Mouse (Mus musculus) heart, postnatal 10 days (tissue): ENCODE measurements around the gene Fnbp1l. TPM values are rescaled to one million over a fixed set of nuclear protein-coding genes. Genes with fewer than 3 reads are reported as not detected.

Experiments used
- DNase-seq, 2 experiments: peaks; one replicate each; pipeline ENCODE4 v3.0.0; 2021
- intact Hi-C: fragments of 180-260 bp; cut with DNase I; formaldehyde crosslinking; loops from one replicate; pipeline ENCODE4 v1.15.1; 2025
- total RNA-seq, 2 experiments: library from RNA; stranded (reverse); gene quantifications; 2 replicates each; pipeline ENCODE4 v1.2.3; 2021

Fnbp1l gene
- 10 to 100 TPM; 49.0 to 52.7 TPM for total RNA-seq

DNA sequence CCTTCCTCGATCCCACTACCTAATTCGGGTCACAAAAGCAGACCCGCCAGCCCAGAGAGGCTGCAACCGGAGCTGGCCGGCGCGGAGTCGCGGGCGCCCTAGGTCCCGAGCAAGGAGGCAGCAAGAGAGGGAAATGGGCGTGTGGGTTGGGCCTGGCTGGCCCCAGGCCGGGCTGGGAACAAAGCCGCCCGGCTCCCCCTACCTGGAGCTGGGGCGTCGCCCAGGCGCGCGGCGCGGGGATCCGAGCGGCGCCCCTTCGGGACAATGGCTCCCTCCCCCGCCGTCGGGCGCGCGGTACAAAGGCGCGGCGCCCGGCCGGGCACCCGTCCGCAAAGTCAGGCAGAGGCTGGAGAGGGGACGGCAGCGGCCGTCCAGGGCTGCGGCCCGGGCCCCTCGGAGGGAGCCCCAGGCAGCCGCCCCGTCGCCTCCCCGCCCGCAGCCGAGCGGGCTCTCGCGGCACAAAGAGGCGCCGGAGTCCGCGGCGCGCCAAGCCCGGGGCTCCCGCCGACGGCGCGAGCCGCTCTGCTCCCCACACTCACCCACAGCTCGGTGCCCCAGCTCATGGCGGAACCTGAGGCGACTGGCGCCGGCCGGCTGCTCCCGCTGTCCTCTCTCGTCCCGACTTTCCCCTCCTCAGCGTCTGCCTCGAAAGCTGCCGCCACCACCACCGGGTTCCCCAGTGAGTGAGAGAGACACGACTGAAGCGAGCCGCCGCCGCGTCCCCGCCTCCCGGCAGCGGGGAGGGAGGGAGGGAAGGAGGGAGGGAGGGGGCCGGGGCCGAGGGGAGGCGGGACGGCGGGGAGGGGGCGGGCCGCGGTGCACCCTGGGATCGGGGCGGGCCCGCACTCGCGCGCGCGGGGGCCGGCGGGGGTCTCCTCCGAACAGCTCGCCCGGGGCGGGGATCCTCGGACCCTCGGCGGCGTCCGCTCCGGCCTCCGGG, at the start of gene Fnbp1l:
Gene Fnbp1l, minus strand, starts transcription at position 725 of the 940 bp plus-strand sequence.
- DNase-seq, result peak; percentile 85 to 86
- intact Hi-C loops, result loop anchor here (1.0 to 5.0 kb wide), 2 partner anchors 19 to 112 kb away; no protein-coding TSS in a partner anchor

DNA sequence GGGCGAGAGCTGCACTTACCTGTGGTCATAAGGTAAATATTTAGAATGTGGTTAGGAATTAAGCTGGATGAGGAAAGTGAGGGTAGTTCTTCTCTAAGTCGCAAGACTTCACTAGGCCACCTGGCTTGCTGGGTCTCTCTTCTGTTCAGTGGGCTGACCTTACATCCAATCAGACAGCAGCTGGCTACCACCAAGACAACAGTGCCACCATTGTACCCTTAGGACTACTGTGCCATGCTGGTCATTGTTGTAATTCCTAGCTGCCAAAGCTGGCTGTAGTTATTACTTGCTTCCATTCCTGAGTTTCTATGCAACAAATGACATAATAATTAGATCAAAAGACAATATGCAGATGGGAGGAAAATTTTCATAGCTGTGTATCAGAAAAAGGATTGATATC, 41.3 kb upstream of the Fnbp1l start:
- no peak for DNase-seq
- intact Hi-C loops, result no loop called here

DNA sequence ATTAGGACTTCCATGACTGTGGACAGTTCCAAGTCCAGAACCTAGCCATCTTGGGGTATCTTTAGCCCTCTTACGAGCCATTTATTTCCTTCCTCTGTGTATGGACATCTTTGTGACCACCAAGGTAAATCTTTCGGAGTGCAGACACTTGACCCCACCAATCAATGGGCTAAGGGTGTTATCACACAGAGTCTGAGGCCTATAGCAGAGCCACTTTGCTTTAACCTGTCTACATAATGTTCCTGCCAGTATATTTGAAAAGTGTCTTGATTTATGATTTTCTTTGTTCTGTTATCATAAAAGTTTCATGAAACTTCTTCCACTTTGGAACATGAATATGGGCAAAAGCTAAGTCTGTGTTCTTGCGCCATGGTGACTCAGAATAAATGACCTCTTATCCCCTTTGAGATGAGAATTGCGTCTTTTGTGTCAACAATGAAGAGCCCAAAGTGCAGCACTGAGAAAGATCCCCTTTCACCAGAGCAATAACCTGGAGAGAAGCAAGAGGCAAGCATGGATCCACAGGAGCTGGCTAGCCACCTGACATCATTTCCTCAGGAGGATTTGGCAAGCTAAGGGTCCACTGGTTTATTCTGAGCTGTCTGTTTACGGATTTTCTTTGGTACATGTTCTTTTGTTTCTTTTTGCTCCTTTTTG, 39.9 kb upstream of the Fnbp1l start:
- DNase-seq, result no peak
- intact Hi-C loops, result no loop called here

DNA sequence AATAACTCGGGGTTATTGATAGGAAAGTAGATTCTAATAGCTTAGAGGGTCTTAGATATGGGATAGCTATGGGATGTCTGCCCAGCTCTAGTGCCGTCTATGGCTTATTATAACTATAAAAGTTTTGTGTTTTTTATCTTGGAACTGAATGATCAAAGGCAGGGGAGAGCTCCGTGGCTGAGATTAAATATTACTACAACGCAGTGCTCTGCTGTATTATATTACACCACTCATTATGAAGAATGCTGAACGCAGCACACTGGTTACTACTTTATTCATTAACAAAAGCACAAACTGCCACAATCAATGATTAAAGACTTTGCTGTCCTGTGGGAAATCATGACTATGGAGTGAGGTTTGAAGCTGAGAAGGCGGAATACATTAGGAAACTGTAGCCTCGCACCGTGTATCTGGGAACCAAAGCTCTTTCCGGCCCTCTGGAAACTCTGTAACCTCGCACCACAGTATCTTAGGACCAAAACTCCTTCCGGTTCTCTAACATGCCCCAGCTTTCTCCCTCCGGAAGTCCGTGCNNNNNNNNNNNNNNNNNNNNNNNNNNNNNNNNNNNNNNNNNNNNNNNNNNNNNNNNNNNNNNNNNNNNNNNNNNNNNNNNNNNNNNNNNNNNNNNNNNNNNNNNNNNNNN, 27.8 kb upstream of the Fnbp1l start:
- DNase-seq, result peak; percentile 9 to 27
- intact Hi-C loops, result loop anchor here (1.0 to 2.0 kb wide), 2 partner anchors 81 to 257 kb away; partner anchors contain the start of gene Pde5a

DNA sequence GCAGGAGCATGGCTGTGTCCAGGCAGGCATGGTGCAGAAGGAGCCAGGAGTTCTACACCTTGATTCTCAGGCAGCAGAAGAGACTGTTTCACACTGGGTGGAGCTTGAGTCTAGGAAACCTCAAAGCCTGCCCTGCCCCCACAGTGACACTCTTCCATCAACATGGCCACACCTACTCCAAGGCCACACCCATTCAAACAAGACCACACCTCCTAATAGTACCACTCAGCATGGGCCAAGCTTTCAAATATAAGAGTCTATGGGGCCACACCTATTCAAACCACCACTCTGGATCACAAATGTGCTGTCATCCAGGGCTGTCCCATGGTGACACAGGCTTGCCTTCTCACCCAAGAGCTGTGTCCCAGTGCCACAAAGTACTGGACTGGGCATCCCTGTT, 20.8 kb upstream of the Fnbp1l start:
- intact Hi-C loops, result no loop called here
- no peak for DNase-seq

DNA sequence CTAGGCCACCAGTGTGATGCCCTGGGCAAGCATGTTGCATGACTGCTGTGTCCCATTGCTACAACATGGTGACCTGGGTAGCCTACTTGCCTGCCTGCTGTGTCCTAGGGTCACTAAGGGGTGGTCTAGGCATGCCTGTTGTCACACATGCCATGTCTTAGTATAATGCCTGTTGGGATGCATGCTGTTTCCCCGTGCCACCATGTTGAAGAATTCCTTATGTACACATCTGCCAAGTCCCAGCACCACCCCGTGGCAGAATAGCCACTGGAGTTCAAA, 19.6 kb upstream of the Fnbp1l start:
- intact Hi-C loops, result loop anchor here (2.0 to 10.0 kb wide), 5 partner anchors 82 to 494 kb away; no protein-coding TSS in a partner anchor
- DNase-seq, result no peak

DNA sequence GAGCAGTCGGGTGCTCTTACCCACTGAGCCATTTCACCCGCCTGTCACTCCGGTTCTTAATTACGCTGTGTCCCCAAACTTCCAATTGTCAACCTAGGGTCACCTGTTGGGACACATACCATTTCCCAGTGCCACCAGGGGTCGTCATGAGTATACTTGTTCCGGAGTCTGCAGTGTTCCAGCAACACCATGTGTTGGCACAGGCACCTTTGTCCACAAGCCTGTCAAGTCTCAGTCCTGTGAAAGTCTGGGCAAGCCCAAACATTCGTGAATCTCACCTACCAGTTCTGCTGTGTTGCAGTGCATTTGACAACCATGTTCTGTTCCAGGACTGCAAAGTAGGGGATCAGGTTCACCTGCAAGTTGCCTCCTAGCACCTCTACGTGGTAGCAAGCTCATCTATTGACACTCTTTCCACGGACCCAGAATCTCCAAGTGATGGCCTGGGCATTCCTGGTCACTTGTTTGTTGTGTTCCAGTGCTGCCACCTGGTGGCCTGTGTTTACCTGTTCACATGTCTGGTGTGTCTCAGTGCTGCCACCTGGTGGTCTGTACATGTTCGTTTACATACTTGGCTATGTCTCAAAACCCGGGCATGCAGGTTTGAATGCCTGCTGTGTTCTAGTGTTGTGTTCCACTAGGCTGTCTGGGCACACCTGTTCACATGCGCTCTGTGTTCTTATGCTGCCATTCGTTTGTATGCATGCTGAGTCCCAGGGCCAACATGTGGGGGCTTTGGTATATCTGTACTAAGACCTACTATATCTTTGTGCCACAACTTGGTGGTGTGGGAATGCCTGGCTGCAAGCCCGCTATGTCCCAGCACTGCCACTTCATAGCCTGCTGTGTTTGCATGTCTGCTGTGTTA, 19.0 kb upstream of the Fnbp1l start:
- intact Hi-C loops, result loop anchor here (1.0 to 10.0 kb wide), 7 partner anchors 19 to 494 kb away; partner anchors contain the start of gene Fnbp1l
- DNase-seq, result peak; percentile 93 to 97

DNA sequence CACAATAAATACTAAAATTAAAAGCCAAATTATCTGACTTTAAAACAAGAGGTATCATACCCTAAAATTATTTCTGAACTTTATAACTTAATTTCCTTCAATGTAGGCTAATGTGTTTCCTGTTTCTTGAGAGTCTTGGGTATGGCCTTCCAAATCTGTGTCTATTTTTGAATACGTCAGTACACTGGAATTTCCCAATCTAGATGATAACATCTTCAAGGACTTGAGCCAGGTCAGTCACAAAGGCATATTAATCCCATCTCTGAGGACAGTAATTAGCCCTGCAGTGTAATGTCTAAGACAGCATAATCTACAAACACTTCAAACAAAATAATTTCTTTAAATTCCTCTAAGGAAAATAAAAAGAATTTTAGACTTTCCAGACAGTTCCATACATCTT, 17.8 kb upstream of the Fnbp1l start:
- DNase-seq, result no peak
- intact Hi-C loops, result loop anchor here (1.0 to 10.0 kb wide), 4 partner anchors 80 to 752 kb away; no protein-coding TSS in a partner anchor

DNA sequence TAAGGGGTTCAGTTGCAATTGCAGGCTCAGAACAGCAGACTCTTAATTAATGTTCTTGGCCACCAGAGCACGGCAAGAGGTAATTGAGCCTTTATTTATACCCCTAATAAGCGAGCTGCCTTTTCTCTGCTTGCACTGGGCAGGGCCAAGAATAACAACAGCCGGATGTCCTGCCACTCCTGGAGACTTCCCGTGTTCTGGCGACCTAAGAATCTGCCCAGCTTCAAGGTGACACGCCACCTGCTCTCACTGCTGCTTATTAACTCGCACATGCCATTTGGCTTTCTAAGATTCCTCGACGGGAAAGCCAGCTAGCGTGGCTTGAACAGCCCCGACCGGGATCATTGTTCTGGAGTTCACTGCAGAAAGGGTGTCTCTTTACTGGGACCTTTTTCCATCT, 15.7 kb upstream of the Fnbp1l start:
- peak; percentile 43 to 57 for DNase-seq
- intact Hi-C loops, result loop anchor here (5.0 to 10.0 kb wide), 3 partner anchors 78 to 490 kb away; no protein-coding TSS in a partner anchor

DNA sequence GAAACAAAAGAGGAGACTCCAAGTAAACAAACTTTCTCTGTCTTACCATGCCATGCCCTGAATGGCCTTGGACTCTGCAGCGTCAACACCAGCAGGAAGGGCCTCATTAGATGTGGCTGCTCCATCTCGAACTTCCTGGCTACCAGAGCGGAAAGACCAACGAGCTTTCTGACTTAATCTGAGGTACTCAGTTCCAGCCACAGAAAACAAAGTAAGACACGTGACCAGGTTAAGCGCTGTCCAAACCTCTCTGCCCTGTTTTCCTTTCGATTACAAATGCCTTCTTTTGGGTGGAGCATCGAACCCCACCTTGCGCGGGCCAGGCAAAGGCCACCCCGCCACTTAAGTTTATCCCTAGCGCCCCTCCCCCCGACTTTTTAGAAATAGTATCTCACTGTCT, 10.1 kb upstream of the Fnbp1l start:
- intact Hi-C loops, result no loop called here
- DNase-seq, result peak; percentile 34 to 38

DNA sequence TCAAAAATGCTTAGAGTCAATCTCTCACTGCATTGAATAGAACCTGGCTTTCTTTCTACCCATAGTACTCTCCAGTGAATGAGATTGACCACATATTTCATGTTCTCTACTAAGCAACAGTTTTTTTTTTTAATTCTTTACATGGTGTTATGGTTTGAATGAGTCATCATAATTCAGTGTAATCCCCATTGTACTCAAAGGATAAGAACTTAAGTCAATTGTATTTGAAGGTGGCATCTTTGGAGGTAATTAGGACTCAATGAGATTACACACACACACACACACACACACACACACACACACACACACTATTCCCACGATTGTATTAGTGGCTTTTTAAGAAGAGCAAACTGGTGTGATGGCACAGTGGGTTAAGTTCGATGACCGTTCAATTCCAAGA, 9.4 kb upstream of the Fnbp1l start:
- intact Hi-C loops, result no loop called here
- no peak for DNase-seq

DNA sequence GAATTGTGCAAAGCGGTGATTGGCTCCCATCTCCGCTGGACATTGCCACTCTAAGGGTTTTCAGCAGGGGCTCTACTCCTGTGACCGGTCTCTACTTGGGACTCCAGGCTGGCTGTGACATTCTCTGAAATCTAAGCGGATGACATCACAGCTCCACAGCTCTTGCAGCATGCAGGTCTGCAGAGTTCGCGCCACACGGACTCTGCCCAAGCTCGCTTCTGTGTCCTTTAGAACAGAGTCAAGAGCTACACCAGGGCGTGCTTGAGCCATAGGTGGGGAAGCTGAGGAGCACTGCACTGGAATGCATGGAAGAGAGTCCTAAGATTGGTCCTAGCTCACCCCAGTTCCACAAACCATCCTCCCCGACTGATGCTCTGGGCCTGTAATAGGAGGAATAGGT, 9.0 kb upstream of the Fnbp1l start:
- DNase-seq, result no peak
- intact Hi-C loops, result no loop called here

DNA sequence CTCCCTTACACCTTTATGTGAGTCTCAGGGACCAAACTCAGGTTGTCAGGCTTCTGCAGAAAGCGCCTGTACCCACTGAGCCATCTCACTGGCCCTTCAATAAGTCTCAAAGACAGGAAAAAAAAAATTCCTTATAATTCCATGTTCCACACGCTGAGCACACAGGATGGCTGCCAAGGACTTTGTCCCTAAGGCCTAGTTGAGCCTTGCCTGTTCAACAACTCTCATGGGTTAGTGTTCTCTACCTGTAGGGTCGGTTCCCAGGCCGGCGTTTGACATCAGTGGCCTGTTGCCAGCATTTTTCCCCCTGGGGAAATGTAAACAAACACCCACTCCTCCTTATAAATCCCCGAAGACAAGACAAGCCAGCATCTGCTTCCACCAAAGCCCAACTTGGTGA, 8.3 kb upstream of the Fnbp1l start:
- intact Hi-C loops, result no loop called here
- DNase-seq, result no peak

DNA sequence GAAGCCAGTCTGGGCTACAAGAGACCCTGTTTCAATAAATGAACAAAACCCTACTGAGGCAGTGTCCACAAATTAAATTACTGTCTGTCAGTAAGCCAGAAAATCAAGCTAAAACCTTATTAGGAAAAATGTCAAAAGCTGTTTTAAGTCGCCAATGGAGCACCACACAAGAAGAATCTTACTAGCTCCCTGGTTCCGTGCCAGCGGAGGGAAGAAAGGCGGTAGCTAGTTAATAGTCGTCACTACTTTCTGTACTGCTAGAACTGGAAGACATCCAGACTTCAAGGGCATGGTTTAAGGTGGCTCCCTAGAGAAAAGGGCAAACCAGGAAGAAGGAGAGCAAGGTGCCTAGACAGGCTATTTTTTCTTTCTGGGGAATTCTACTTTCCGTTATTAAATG, 5.1 kb upstream of the Fnbp1l start:
- peak; percentile 32 to 35 for DNase-seq
- intact Hi-C loops, result loop anchor here (5.0 kb wide), 1 partner anchor 312 kb away; no protein-coding TSS in a partner anchor

DNA sequence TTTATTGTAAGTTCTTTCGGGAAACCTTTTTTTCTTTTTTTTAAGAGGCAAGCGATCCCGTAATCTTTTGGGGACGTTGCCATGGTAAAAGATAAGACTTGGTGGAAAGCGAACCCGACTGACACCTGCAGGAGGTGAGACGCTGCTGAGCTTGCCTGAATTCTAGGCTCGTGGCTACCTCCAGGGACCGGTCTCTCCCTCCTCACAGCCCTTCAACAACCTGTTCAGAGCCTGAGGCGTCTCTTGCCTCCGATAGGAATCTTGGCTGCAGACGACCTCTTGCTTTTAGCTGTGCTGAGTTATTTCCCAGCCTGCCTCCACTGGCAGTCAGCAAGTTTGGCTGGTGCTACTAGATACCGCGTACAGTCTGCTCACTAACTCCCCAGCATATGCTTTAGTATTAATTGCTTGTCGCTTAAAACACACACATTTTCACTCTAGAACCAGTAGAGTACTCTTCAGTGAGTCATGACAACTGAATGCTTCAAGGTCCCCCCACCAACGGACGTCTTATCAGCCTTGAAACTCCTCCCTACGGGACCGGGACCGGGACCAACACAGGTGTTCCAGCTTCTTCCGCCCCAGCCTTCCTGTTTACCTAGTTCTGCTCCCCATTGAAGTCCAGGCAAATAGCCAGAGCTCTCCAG, 893 bp upstream of the Fnbp1l start:
- intact Hi-C loops, result loop anchor here (5.0 kb wide), 1 partner anchor 308 kb away; no protein-coding TSS in a partner anchor
- DNase-seq, result peak; percentile 64 to 67

DNA sequence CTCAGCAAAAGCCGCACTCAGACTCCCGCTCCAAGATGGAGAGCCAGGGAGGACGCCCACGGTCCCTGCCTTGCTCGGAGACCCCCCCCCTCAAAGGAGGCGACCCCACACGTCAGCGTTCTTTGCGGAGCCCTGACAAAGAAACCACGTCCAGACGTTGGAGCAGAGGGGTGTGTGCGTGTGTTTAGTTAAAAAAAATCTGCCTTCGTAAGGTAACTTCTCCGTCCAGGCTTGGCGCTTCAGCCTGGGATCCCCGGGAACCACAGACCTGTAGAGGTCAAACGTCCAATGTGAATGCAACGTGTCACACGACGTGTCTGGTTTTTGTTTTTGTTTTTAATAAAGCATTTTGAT, 393 bp upstream of the Fnbp1l start:
- no peak for DNase-seq
- intact Hi-C loops, result loop anchor here (1.0 to 5.0 kb wide), 3 partner anchors 18 to 308 kb away; no protein-coding TSS in a partner anchor

DNA sequence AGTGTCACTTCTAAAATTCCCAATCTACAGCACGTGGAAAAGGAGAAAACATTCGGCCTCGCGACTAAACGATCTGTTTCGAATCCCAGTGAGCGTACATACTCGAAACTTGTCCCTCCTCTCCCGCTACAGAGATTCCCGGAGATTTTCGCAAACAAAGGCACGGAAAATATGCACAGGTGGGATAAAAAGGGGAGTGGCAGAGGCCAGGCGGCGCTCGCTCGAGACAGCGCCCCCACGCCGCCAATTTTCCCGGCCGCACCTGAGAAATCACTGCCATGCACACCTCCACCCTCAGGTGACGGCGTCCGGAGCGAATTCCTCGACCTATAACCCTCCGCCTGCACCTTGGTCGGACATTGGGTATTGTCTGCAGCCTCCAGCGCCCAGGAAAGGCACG, 1.1 kb downstream of the Fnbp1l start:
- peak; percentile 26 to 41 for DNase-seq
- intact Hi-C loops, result loop anchor here (5.0 kb wide), 1 partner anchor 111 kb away; no protein-coding TSS in a partner anchor

DNA sequence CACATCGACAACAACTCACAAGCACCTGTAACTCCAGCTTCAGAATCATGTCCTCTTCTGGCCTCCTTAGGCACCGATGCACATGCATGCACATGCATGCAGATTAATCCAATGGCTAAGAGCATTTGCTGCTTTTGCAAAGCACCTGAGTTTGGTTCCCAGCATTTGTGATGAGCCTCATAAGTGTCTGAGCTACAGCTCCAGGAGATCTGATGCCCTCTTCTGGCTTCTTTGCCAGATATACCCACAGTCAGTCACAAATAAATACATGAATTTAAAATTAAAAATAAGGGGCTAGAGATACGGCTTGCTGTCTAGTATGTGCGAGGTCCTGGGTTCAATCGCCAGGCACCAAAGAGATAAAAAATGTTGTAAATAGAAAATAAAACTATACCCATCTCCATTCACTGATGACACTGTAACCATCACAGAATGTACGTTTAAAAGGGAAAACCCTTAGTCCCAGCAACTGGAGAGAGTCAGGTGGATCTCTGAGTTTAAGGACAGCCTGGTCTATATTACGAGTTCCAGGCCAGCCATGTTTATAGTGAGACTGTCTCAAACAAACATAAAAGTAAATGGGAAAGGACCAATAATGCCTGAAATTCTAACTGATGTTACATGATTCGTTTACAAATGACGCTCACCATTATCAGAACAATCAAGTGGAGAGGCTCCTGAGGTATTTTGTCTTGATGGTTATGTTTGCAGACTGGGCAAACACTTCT, 1.7 kb downstream of the Fnbp1l start:
- intact Hi-C loops, result loop anchor here (5.0 kb wide), 1 partner anchor 110 kb away; no protein-coding TSS in a partner anchor
- DNase-seq, result no peak

DNA sequence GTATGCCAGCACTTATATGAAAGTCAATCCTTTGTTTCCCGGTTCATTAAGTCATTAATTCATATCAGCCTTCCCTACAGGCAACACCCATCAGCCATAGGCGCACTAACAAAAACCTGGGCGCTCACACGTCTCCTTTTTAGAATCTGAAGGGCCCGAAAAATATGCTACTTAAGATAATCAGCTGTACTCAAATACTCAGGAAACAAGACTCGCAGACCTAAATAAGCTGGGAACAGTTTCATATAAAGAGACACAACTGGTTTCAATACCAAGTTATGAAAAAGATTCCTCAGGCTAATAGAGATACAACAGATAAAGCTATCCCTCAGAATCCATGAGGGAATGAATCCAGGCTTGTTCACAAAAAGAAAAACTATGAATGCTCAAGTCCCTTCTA, 7.0 kb downstream of the Fnbp1l start:
- intact Hi-C loops, result no loop called here
- no peak for DNase-seq
